In the genomic region with DNA sequence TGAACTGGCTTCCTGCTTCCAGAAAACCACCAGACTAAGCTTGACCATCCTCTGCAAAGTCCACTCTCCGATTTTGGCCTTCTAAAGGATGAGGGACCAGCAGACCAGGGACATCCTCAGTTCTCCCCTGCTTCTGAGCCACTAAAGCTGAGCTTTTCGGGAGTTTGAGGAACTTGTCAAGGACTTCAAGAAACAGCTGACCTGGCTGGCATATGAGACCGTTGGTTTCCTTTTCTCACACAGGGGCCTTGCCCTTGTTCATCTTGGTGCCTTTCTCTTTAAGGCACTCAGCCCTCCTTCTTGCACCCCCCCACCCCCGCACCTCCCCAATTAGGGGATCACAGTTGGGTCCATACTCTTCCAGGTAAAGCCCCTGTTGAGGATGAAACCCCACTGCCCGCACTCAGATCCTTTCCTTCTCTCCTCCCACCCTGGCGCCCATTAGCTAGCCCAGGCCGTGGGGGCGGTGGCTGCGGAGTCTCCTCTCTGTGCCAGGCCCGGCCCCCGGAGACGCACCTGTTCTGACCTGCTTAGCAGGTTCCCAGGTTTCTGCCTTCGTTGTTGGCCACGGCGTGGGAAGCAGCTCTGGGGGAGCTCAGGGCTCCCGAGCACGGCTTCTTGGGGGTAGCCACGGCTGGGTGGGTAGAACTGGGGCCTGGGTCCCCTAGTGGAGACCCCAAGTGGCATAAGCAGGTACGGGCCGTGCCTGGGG, we compare ENCODE assay signal across 10 mouse cellular contexts. TPM values are rescaled to one million over a fixed set of nuclear protein-coding genes. Genes with fewer than 3 reads are reported as not detected.
DNase-seq lines count a peak whose midpoint lies in the region; ATAC-seq and TF ChIP-seq lines count a peak whose summit lies in the region.
"Had no signal": no experiment of that assay in that cellular context is flagged by ENCODE, and none has a peak within 500 bp of the region (broad histone marks: within the 10 kb centered on the region; RNA-seq: fewer than 3 reads in every experiment).

TSS of gene Nectin4 (plus strand) at position 255 of the 712 bp plus-strand sequence.

- H3K4me3 ChIP-seq in cerebellum, adult 2 months (replicated peaks; ENCODE audit: insufficient read depth, low read depth, low read length): no peak within 1 kb of the TSS
- H3K4me3 ChIP-seq in lung, adult 2 months (replicated peaks; ENCODE audit: extremely low read depth, low read depth, low read length): peak within 1 kb of the TSS; percentile 46
- H3K4me3 ChIP-seq in stomach, embryonic 16.5 days (replicated peaks; ENCODE audit: low read length): peak within 1 kb of the TSS; percentile 44
- H3K4me3 ChIP-seq: myocyte had no signal

- WGBS in cerebellum, adult 2 months: 41% methylated on average over 20 of the region's 20 CpGs
- 30% methylated on average over 20 of the region's 20 CpGs for whole genome bisulfite sequencing in lung, adult 2 months
- WGBS in stomach, embryonic 16.5 days: 29% methylated on average over 20 of the region's 20 CpGs

- TF ChIP-seq CTCF in cerebellum, adult 2 months (IDR thresholded peaks at IDR 0.05; ENCODE audit: borderline replicate concordance, insufficient read depth, low read depth, low read length): no peak
- TF ChIP-seq CTCF in lung, adult 2 months (IDR thresholded peaks at IDR 0.05; ENCODE audit: insufficient read depth, low read length): no peak

- peak within 1 kb of the TSS; percentile 48 for H3K4me2 ChIP-seq in stomach, embryonic 16.5 days (ENCODE audit: low read depth, low read length)

- no peak for DNase-seq in cerebellum, adult 2 months
- DNase-seq in kidney, adult 18-20 months: peak; percentile 47
- peak; percentile 71 for DNase-seq in lung, adult 2 months
- DNase-seq in spleen, adult 12 weeks (ENCODE audit: low spot score): no peak
- no peak for DNase-seq in adrenal gland, postnatal 14 days
- DNase-seq in embryo, embryonic 10 days (ENCODE audit: low spot score): no peak
- DNase-seq: cerebellum, postnatal 36 days had no signal

- H3K36me3 ChIP-seq in stomach, embryonic 16.5 days (ENCODE audit: control insufficient read depth, insufficient read depth, low read length): no peaks in the 10 kb centered on the region

- H3K9me3 ChIP-seq in stomach, embryonic 16.5 days (replicated peaks; ENCODE audit: control insufficient read depth, low read length): no peaks in the 10 kb centered on the region

- no peak within 1 kb of the TSS for H3K27ac ChIP-seq in cerebellum, adult 2 months (ENCODE audit: insufficient read depth, low read length)
- H3K27ac ChIP-seq in stomach, embryonic 16.5 days (ENCODE audit: low read length): peak within 1 kb of the TSS; percentile 87

- ATAC-seq in cerebellum, adult (ENCODE audit: insufficient number of reproducible peaks, low FRiP score, low TSS enrichment): no peak
- peak; percentile 74 for ATAC-seq in stomach, embryonic 16.5 days (ENCODE audit: insufficient read depth, low FRiP score)

- TF ChIP-seq POLR2A in cerebellum, adult 2 months (IDR thresholded peaks at IDR 0.05; ENCODE audit: borderline replicate concordance, insufficient read depth, low read length): no peak
- TF ChIP-seq POLR2A in lung, adult 2 months (IDR thresholded peaks at IDR 0.05; ENCODE audit: borderline replicate concordance, extremely low read depth, low read depth, low read length): peak; percentile 64; the same call in 1 of the 2 replicates

- no peaks in the 10 kb centered on the region for H3K27me3 ChIP-seq in cerebellum, adult 2 months (ENCODE audit: control insufficient read depth, insufficient read depth, low read length)
- no peaks in the 10 kb centered on the region for H3K27me3 ChIP-seq in stomach, embryonic 16.5 days (ENCODE audit: control insufficient read depth, insufficient read depth, low read length)

- H3K9ac ChIP-seq in stomach, embryonic 16.5 days (ENCODE audit: low read length): peak within 1 kb of the TSS; percentile 70

- no peaks in the 10 kb centered on the region for H3K4me1 ChIP-seq in cerebellum, adult 2 months (ENCODE audit: control insufficient read depth, insufficient read depth, low read length)
- peaks cover 3% of the 10 kb centered on the region; the same call in 1 of the 2 replicates for H3K4me1 ChIP-seq in lung, adult 2 months (ENCODE audit: control insufficient read depth, insufficient read depth, low read length)
- H3K4me1 ChIP-seq in stomach, embryonic 16.5 days (ENCODE audit: control insufficient read depth, insufficient read depth, low read length): peaks cover 21% of the 10 kb centered on the region

RNA-seq across cellular contexts. Expression of gene Nectin4, which starts in this region (rescaled TPM):
- 11.9 and 12.5 TPM in 2 replicates for polyA plus RNA-seq in cerebellum, adult 2 months (2012; rRNA removed)
- 10.3 and 19.2 TPM in 2 replicates for polyA plus RNA-seq in lung, adult 2 months (2012; rRNA removed)
- 42.8 and 62.7 TPM in 2 replicates for polyA plus RNA-seq in stomach, embryonic 16.5 days (2015; fragmentation: Nextera tagmentation; extraction: Ambion mirVana)
- total RNA-seq in adrenal gland, postnatal 14 days (2021): 0.11 TPM in 2 replicates

Comparison
In these comparisons a context has a peak if more than half of its experiments do, and no peak if none do; other contexts are left out.
1. DNase-seq: peak in kidney, adult 18-20 months (single experiment) and lung, adult 2 months (single experiment); none in cerebellum, adult 2 months (0 of 2), spleen, adult 12 weeks (single experiment), adrenal gland, postnatal 14 days (single experiment) and embryo, embryonic 10 days (single experiment).